Mouse (Mus musculus): ENCODE measurements at regions not wholly inside any gene's neighbourhood (a gene's known extent, or its start where the extent isn't known, plus 50 kb on each side); places are given as distances from the start of the nearest gene placed in this dataset.

GRCm38 (mm10) chr3:121618561-121618960 lies 52.0 kb upstream of the 4930432M17Rik start:
- DNase-seq (ENCODE audit: low spot score in 2 of 2) = no peak

GRCm38 (mm10) chr3:121618161-121618560 lies 52.4 kb upstream of the 4930432M17Rik start:
- no peak for DNase-seq (ENCODE audit: low spot score in 2 of 2)

GRCm38 (mm10) chr3:121617351-121617750 lies 53.2 kb upstream of the 4930432M17Rik start:
- no peak for DNase-seq (ENCODE audit: low spot score in 2 of 2)

- DNase-seq (ENCODE audit: low spot score in 2 of 2) = no peak
Measured at GRCm38 (mm10) chr3:121616075-121616474, 54.5 kb upstream of the 4930432M17Rik start.

GRCm38 (mm10) chr3:121614741-121615140 lies 55.8 kb upstream of the 4930432M17Rik start:
- no peak for DNase-seq (ENCODE audit: low spot score in 2 of 2)

GRCm38 (mm10) chr3:121613224-121613623 lies 57.3 kb upstream of the 4930432M17Rik start:
- no peak for DNase-seq (ENCODE audit: low spot score in 2 of 2)

GRCm38 (mm10) chr3:121609845-121610244 lies 60.7 kb upstream of the 4930432M17Rik start:
- DNase-seq (ENCODE audit: low spot score in 2 of 2) = no peak

GRCm38 (mm10) chr3:121609090-121609489 lies 61.5 kb upstream of the 4930432M17Rik start:
- no peak for DNase-seq (ENCODE audit: low spot score in 2 of 2)

GRCm38 (mm10) chr3:121604737-121605136 lies 65.8 kb upstream of the 4930432M17Rik start:
- no peak for DNase-seq (ENCODE audit: low spot score in 2 of 2)

- peak; percentile 22 for DNase-seq (ENCODE audit: low spot score in 2 of 2)
Measured at GRCm38 (mm10) chr3:121604081-121604480, 66.5 kb upstream of the 4930432M17Rik start.

- DNase-seq (ENCODE audit: low spot score in 2 of 2) = no peak
Measured at GRCm38 (mm10) chr3:121602826-121603370, 67.7 kb upstream of the 4930432M17Rik start.

GRCm38 (mm10) chr3:121602082-121602561 lies 68.4 kb upstream of the 4930432M17Rik start:
- no peak for DNase-seq (ENCODE audit: low spot score in 2 of 2)

GRCm38 (mm10) chr3:121600841-121601240 lies 68.6 kb upstream of the Slc44a3 start:
- no peak for DNase-seq (ENCODE audit: low spot score in 2 of 2)

- no peak for DNase-seq (ENCODE audit: low spot score in 2 of 2)
Measured at GRCm38 (mm10) chr3:121600388-121600787, 68.2 kb upstream of the Slc44a3 start.

GRCm38 (mm10) chr3:121597988-121598387 lies 65.8 kb upstream of the Slc44a3 start:
- DNase-seq (ENCODE audit: low spot score in 2 of 2) = no peak

- no peak for DNase-seq (ENCODE audit: low spot score in 2 of 2)
Measured at GRCm38 (mm10) chr3:121597203-121597602, 65.0 kb upstream of the Slc44a3 start.

GRCm38 (mm10) chr3:121594580-121594979 lies 62.4 kb upstream of the Slc44a3 start:
- DNase-seq (ENCODE audit: low spot score in 2 of 2) = no peak

GRCm38 (mm10) chr3:121593598-121594117 lies 61.5 kb upstream of the Slc44a3 start:
- DNase-seq (ENCODE audit: low spot score in 2 of 2) = no peak

- no peak for DNase-seq (ENCODE audit: low spot score in 2 of 2)
Measured at GRCm38 (mm10) chr3:121593143-121593542, 60.9 kb upstream of the Slc44a3 start.

- no peak for DNase-seq (ENCODE audit: low spot score in 2 of 2)
Measured at GRCm38 (mm10) chr3:121589494-121589885, 57.3 kb upstream of the Slc44a3 start.

GRCm38 (mm10) chr3:121588737-121589493 lies 56.7 kb upstream of the Slc44a3 start:
- no peak for DNase-seq (ENCODE audit: low spot score in 2 of 2)

GRCm38 (mm10) chr3:121585306-121585705 lies 53.1 kb upstream of the Slc44a3 start:
- DNase-seq (ENCODE audit: low spot score in 2 of 2) = no peak

Data from left cerebral cortex, adult 18-20 months (tissue).